Mouse (Mus musculus): ENCODE measurements around the gene Atg16l1. TPM values are rescaled to one million over a fixed set of nuclear protein-coding genes. Genes with fewer than 3 reads are reported as not detected.
"Not testable (repeated sequence)": the region's sequence is repeated elsewhere in the genome, so short reads cannot be mapped to it uniquely, and the experiment has no call there.

Atg16l1 gene
- total RNA-seq, 2 experiments from 2014 or later, result 25.6 to 27.9 TPM

DNA sequence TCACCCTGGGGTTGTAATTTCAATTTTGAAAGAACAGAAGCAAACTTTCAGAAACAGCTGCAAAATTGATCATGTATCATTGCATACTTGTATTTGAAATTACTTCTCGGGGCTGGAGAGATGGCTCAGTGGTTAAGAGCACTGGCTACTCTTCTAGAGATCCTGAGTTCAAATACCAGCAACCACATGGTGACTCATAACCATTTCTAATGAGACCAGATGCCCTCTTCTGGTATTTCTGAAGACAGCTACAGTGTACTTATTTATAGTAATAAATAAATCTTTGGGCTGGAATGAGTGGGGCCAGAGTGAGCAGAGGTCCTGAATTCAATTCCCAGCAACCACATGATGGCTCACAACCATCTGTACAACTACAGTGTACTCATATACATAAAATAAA is 71.8 kb downstream of the Atg16l1 start:
- DNase-seq; intact Hi-C loops (cut with DNase I): not testable (repeated sequence)

DNA sequence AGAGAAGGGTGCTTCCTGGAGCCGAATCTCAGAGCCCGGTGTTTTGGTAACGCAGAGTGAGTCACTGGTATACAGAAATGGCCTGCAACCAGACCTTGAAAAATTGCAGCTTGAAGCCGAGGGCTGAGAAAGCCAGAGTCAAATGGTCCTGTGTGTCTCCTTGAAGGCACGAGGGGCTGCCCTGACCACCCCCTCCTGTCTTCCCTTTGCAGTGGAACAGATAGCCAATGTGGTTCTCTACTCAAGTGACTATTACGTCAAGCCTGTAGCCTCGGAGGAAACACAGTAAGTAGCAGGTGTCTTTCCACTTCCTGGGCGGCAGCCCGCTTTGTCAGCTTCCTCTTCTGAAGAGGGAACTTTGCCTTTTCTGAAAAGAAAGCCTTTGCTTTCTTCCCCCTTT is 72.5 kb downstream of the Atg16l1 start:
- peak; percentile 51 to 59 for DNase-seq
- intact Hi-C loops (cut with DNase I), result no loop called here

DNA sequence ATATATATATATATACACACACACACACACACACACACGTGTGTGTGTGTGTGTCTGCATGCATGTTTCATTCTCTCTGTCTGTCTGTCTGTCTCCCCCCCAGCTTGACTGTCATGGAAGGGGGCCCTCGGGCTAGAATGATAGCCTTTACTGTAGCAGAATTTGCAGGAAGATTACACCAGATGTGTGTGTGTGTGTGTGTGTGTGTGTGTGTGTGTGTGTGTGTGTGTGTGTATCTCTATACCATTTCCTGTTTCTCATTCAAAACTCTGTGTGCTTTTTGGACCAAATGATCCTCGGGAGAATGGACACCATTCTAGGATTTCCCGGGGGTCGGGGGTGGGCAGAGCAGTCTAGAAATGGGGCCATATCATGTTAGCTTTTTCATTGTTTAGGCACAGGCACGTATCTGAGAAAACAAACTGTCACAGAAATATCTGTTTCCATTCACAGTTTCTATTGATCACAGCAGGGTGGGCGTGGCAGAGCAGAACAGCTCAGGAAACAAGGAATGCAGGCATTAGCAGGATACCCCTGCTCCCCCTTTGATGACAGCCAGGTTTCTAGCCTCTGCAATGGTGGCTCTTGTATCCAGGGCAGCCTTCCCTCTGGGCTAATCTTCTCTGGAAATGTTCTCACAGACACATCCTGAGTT is 73.4 kb downstream of the Atg16l1 start:
- intact Hi-C loops (cut with DNase I), result no loop called here

DNA sequence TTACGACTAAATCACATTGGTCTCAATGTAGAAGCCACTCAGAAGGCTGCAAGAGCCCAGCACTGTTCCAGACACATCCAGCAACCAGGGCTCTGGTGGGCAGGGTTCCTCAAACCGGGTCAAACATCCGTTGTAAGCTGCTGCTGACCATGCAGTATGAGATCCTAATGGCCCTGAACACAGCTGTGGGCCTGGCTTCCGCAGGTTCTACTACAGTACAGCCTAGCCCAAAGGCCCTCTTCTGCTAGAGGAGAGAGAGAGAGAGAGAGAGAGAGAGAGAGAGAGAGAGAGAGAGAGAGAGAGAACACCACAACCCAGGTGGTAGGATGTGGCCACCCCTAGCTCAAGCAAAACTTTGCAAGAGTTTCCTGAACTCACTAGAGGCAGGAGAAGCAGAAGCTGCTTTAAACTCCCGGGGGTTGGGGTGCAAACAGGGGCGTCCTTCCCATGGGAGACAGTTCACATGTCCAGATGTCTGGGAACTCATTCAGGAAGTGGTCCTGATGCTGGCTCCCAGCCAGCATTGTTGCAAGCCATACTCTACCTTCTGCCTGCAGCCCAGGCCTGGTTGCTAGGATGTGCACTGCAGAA is 74.0 kb downstream of the Atg16l1 start:
- peak; percentile 37 to 43 for DNase-seq
- intact Hi-C loops (cut with DNase I), result loop anchor here (2.0 kb wide), 1 partner anchor 15 kb away; no protein-coding TSS in a partner anchor

More for the DNA sequence above, 73.4 kb downstream of the Atg16l1 start:
- DNase-seq, result no peak

DNA sequence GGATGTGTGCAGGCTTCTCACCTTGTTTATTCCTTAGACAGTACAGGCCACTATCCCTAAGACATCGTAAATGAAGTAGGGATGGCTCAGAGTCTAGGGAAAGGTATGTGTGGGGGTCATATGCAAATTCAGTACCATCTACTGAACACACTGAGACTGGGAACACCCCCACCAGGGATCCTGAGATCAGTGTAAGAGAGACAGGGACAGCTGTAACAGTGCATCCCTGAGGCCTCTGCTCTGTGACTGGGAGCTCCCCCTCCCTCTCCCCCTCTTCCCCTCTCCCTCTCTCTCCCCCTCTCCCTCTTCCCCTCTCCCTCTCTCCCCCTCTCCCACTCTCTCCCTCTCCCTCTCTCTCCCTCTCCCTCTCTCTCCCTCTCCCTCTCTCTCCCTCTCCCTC is 80.8 kb downstream of the Atg16l1 start:
- no peak for DNase-seq
- intact Hi-C loops (cut with DNase I), result no loop called here

DNA sequence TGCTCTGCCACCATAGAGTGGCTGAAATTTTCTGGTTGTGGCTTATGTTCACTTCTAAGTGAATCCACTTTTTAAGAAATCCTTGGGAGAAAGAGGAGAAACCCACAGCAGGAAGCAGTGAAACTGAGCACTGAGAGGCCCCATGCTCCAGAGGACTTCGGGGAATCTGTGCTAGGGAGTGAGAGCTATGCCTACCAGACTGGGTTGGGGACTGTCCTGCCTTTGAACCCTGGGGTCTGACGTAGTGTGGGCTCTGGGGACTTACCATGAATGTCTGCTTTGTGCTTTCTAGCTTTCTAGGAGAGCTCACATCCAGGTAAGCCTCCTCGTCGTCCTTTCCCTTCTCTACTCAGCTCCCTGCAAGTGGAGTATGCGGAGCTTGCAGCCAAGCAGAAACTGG is 81.3 kb downstream of the Atg16l1 start:
- intact Hi-C loops (cut with DNase I), result no loop called here
- no peak for DNase-seq

DNA sequence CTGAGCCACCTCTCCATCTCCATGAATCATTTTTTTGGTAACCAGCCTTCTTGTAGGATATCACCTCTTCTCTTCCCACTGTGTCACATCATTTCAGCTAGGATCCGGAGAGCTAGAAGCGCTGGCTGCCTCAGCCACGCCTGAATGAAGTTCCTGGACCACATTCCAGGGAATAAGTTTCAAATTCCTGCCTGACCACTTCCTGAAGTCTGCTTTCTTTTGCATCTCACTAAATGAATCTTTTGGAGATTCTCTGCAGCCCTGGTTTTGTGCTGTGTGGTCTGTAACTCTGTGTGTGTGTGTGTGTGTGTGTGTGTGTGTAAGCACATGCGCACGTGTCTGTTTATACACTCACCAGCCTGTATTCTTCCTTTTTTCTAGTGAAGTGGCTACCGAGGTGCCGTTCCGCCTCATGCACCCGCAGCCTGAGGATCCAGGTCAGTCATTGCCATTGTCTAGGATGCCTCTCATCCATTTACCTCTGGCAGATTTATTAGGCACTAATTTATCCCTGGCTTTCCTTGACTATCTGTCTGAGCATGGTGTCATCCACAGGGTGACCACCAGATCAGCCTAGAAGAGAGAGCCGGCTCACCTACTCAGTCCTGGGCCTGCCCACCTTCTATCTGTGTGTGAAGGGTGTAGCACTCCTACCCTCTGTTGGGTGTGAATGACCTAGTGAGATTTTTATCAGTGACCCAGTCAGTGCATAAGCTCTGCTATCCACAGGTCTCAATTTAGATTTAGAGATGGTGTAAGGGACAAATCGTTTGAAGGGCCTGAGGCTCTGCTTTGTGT is 84.9 kb downstream of the Atg16l1 start:
- intact Hi-C loops (cut with DNase I), result no loop called here
- DNase-seq, result no peak

Other genes starting within 250 kb of the Atg16l1 start
- not detected for gene Neu2, start 246.0 kb upstream of the Atg16l1 start, total RNA-seq (2021)
- gene Ngef, start 182.0 kb upstream of the Atg16l1 start, total RNA-seq (2021), result under 1 TPM; 0.32 to 0.36 TPM
- 10 to 100 TPM; 13.6 to 17.4 TPM for gene Inpp5d, start 135.6 kb upstream of the Atg16l1 start, total RNA-seq (2021)
- gene Sag, start 47.8 kb downstream of the Atg16l1 start, total RNA-seq (2021), result under 1 TPM; 0.37 to 0.41 TPM
- 10 to 100 TPM; 56.9 to 62.1 TPM for gene Dgkd, start 97.4 kb downstream of the Atg16l1 start, total RNA-seq (2021)

All from heart, postnatal 10 days (tissue).